Mouse (Mus musculus): Measurements from ENCODE around the gene Pgrmc1. TPM values are rescaled to one million over a fixed set of nuclear protein-coding genes. Genes with fewer than 3 reads are reported as not detected.
"Not testable (repeated sequence)": the region's sequence is repeated elsewhere in the genome, so short reads cannot be mapped to it uniquely, and the experiment has no call there.

Pgrmc1 gene
- 100 to 1,000 TPM; 261 to 289 (median 281) TPM for total RNA-seq (2022)

GRCm38 (mm10) chrX:36597707-36598389 lies at the start of gene Pgrmc1:
Gene Pgrmc1 (plus strand): TSS chrX:36598206.
- peak; percentile 62 to 74 for DNase-seq (ENCODE audit: low spot score in 2 of 2)

- DNase-seq (ENCODE audit: low spot score in 2 of 2): no peak
Measured at GRCm38 (mm10) chrX:36548798-36549197, 49.2 kb upstream of the Pgrmc1 start.

GRCm38 (mm10) chrX:36550906-36551305 lies 47.1 kb upstream of the Pgrmc1 start:
- DNase-seq (ENCODE audit: low spot score in 2 of 2): no peak

- no peak for DNase-seq (ENCODE audit: low spot score in 2 of 2)
Measured at GRCm38 (mm10) chrX:36551351-36551750, 46.7 kb upstream of the Pgrmc1 start.

GRCm38 (mm10) chrX:36552055-36552587 lies 45.9 kb upstream of the Pgrmc1 start:
- peak; percentile 12 to 14 for DNase-seq (ENCODE audit: low spot score in 2 of 2)

GRCm38 (mm10) chrX:36552715-36553114 lies 45.3 kb upstream of the Pgrmc1 start:
- no peak for DNase-seq (ENCODE audit: low spot score in 2 of 2)

GRCm38 (mm10) chrX:36555196-36555595 lies 42.8 kb upstream of the Pgrmc1 start:
- not testable (repeated sequence) for DNase-seq (ENCODE audit: low spot score in 2 of 2)

- DNase-seq (ENCODE audit: low spot score in 2 of 2): no peak
Measured at GRCm38 (mm10) chrX:36560170-36560569, 37.8 kb upstream of the Pgrmc1 start.

- DNase-seq (ENCODE audit: low spot score in 2 of 2): peak; percentile 29 to 77
Measured at GRCm38 (mm10) chrX:36561650-36562049, 36.4 kb upstream of the Pgrmc1 start.

- no peak for DNase-seq (ENCODE audit: low spot score in 2 of 2)
Measured at GRCm38 (mm10) chrX:36562079-36562478, 35.9 kb upstream of the Pgrmc1 start.

GRCm38 (mm10) chrX:36586629-36587303 lies 11.2 kb upstream of the Pgrmc1 start:
- DNase-seq (ENCODE audit: low spot score in 2 of 2): no peak

GRCm38 (mm10) chrX:36587304-36588209 lies 10.4 kb upstream of the Pgrmc1 start:
- DNase-seq (ENCODE audit: low spot score in 2 of 2): peak in 1 of 2 experiments; percentile 27

GRCm38 (mm10) chrX:36590266-36590665 lies 7.7 kb upstream of the Pgrmc1 start:
- DNase-seq (ENCODE audit: low spot score in 2 of 2): no peak

- DNase-seq (ENCODE audit: low spot score in 2 of 2): no peak
Measured at GRCm38 (mm10) chrX:36591120-36591519, 6.9 kb upstream of the Pgrmc1 start.

- no peak for DNase-seq (ENCODE audit: low spot score in 2 of 2)
Measured at GRCm38 (mm10) chrX:36591539-36591938, 6.5 kb upstream of the Pgrmc1 start.

GRCm38 (mm10) chrX:36595247-36595646 lies 2.8 kb upstream of the Pgrmc1 start:
- no peak for DNase-seq (ENCODE audit: low spot score in 2 of 2)

- DNase-seq (ENCODE audit: low spot score in 2 of 2): not testable (repeated sequence)
Measured at GRCm38 (mm10) chrX:36596483-36597120, 1.4 kb upstream of the Pgrmc1 start.

GRCm38 (mm10) chrX:36598390-36598810 lies 394 bp downstream of the Pgrmc1 start:
- DNase-seq (ENCODE audit: low spot score in 2 of 2): peak in 1 of 2 experiments; percentile 10

GRCm38 (mm10) chrX:36598861-36599344 lies 897 bp downstream of the Pgrmc1 start:
- no peak for DNase-seq (ENCODE audit: low spot score in 2 of 2)

- no peak for DNase-seq (ENCODE audit: low spot score in 2 of 2)
Measured at GRCm38 (mm10) chrX:36599656-36600055, 1.6 kb downstream of the Pgrmc1 start.

- DNase-seq (ENCODE audit: low spot score in 2 of 2): no peak
Measured at GRCm38 (mm10) chrX:36600066-36600465, 2.1 kb downstream of the Pgrmc1 start.

All from layer of hippocampus, adult 8-10 months (tissue).